Mouse (Mus musculus): Measurements from ENCODE around the gene Spata5. TPM values are rescaled to one million over a fixed set of nuclear protein-coding genes. Genes with fewer than 3 reads are reported as not detected.

The Spata5 gene
- polyA plus RNA-seq, 1 experiment = 6.9 TPM

- peak overlapping the region; percentile 9; the same call in 1 of the 2 replicates for H3K27ac ChIP-seq (replicated peaks; ENCODE audit: low read depth, low read length)
- no peak overlapping the region for H3K4me3 ChIP-seq (ENCODE audit: insufficient read depth, low read depth, low read length)
- H3K4me1 ChIP-seq (ENCODE audit: control insufficient read depth, insufficient read depth, insufficient read length, low read length) = no peaks in the 10 kb centered on the region; the same call in 1 of the 2 replicates
Observed at GRCm38 (mm10) chr3:37401729-37402610, 17.7 kb upstream of the Spata5 start.

GRCm38 (mm10) chr3:37407598-37407997 lies 12.1 kb upstream of the Spata5 start:
- Histone ChIP-seq H3K4me3 (ENCODE audit: insufficient read depth, low read depth, low read length) (no peak overlapping the region), H3K27ac (replicated peaks; ENCODE audit: low read depth, low read length) (no peak overlapping the region)

GRCm38 (mm10) chr3:37413446-37413845 lies 6.2 kb upstream of the Spata5 start:
- Histone ChIP-seq H3K4me1 (ENCODE audit: control insufficient read depth, insufficient read depth, insufficient read length, low read length) (no peaks in the 10 kb centered on the region; the same call in 1 of the 2 replicates), H3K27ac (replicated peaks; ENCODE audit: low read depth, low read length) (no peak overlapping the region), H3K4me3 (ENCODE audit: insufficient read depth, low read depth, low read length) (no peak overlapping the region)

More at GRCm38 (mm10) chr3:37407598-37407997, 12.1 kb upstream of the Spata5 start:
- H3K4me1 ChIP-seq (ENCODE audit: control insufficient read depth, insufficient read depth, insufficient read length, low read length) = no peaks in the 10 kb centered on the region

- H3K4me3 ChIP-seq (ENCODE audit: insufficient read depth, low read depth, low read length) = no peak overlapping the region
- no peak overlapping the region for H3K27ac ChIP-seq (replicated peaks; ENCODE audit: low read depth, low read length)
- no peaks in the 10 kb centered on the region; the same call in 1 of the 2 replicates for H3K4me1 ChIP-seq (ENCODE audit: control insufficient read depth, insufficient read depth, insufficient read length, low read length)
Observed at GRCm38 (mm10) chr3:37414413-37414960, 5.2 kb upstream of the Spata5 start.

- Histone ChIP-seq H3K27ac (replicated peaks; ENCODE audit: low read depth, low read length) (no peak overlapping the region), H3K4me1 (ENCODE audit: control insufficient read depth, insufficient read depth, insufficient read length, low read length) (peaks cover 2% of the 10 kb centered on the region; the same call in 1 of the 2 replicates), H3K4me3 (ENCODE audit: insufficient read depth, low read depth, low read length) (peak overlapping the region; percentile 74; the same call in 1 of the 2 replicates)
Observed at GRCm38 (mm10) chr3:37418341-37418740, 1.4 kb upstream of the Spata5 start.

GRCm38 (mm10) chr3:37418961-37419457 lies 687 bp upstream of the Spata5 start:
- Histone ChIP-seq H3K4me1 (ENCODE audit: control insufficient read depth, insufficient read depth, insufficient read length, low read length) (peaks cover 2% of the 10 kb centered on the region; the same call in 1 of the 2 replicates), H3K4me3 (ENCODE audit: insufficient read depth, low read depth, low read length) (peak overlapping the region; percentile 74), H3K27ac (replicated peaks; ENCODE audit: low read depth, low read length) (peak overlapping the region; percentile 77)

- Histone ChIP-seq H3K4me1 (ENCODE audit: control insufficient read depth, insufficient read depth, insufficient read length, low read length) (peaks cover 2% of the 10 kb centered on the region; the same call in 1 of the 2 replicates), H3K27ac (replicated peaks; ENCODE audit: low read depth, low read length) (peak within 1 kb of the TSS; percentile 82), H3K4me3 (ENCODE audit: insufficient read depth, low read depth, low read length) (peak within 1 kb of the TSS; percentile 95)
Observed at GRCm38 (mm10) chr3:37420072-37420471, 376 bp downstream of the Spata5 start, which contains the start of gene Nudt6. Gene Nudt6, minus strand, starts transcription at chr3:37420211.

- peak overlapping the region; percentile 95 for H3K4me3 ChIP-seq (ENCODE audit: insufficient read depth, low read depth, low read length)
- peak overlapping the region; percentile 69 for H3K27ac ChIP-seq (replicated peaks; ENCODE audit: low read depth, low read length)
- peaks cover 2% of the 10 kb centered on the region; the same call in 1 of the 2 replicates for H3K4me1 ChIP-seq (ENCODE audit: control insufficient read depth, insufficient read depth, insufficient read length, low read length)
Observed at GRCm38 (mm10) chr3:37420641-37421040, 945 bp downstream of the Spata5 start.

GRCm38 (mm10) chr3:37421179-37421578 lies 1.5 kb downstream of the Spata5 start:
- Histone ChIP-seq H3K4me1 (ENCODE audit: control insufficient read depth, insufficient read depth, insufficient read length, low read length) (peaks cover 2% of the 10 kb centered on the region; the same call in 1 of the 2 replicates), H3K4me3 (ENCODE audit: insufficient read depth, low read depth, low read length) (peak overlapping the region; percentile 95), H3K27ac (replicated peaks; ENCODE audit: low read depth, low read length) (no peak overlapping the region)

- no peak overlapping the region for H3K27ac ChIP-seq (replicated peaks; ENCODE audit: low read depth, low read length)
Observed at GRCm38 (mm10) chr3:37426069-37426468, 6.4 kb downstream of the Spata5 start.

GRCm38 (mm10) chr3:37430359-37430758 lies 10.7 kb downstream of the Spata5 start:
- Histone ChIP-seq H3K4me3 (ENCODE audit: insufficient read depth, low read depth, low read length) (no peak overlapping the region), H3K4me1 (ENCODE audit: control insufficient read depth, insufficient read depth, insufficient read length, low read length) (no peaks in the 10 kb centered on the region), H3K27ac (replicated peaks; ENCODE audit: low read depth, low read length) (no peak overlapping the region)

More at GRCm38 (mm10) chr3:37426069-37426468, 6.4 kb downstream of the Spata5 start:
- Histone ChIP-seq H3K4me3 (ENCODE audit: insufficient read depth, low read depth, low read length) (no peak overlapping the region), H3K4me1 (ENCODE audit: control insufficient read depth, insufficient read depth, insufficient read length, low read length) (peaks cover 2% of the 10 kb centered on the region; the same call in 1 of the 2 replicates)

GRCm38 (mm10) chr3:37439770-37440169 lies 20.1 kb downstream of the Spata5 start:
- H3K27ac ChIP-seq (replicated peaks; ENCODE audit: low read depth, low read length) = no peak overlapping the region
- no peaks in the 10 kb centered on the region for H3K4me1 ChIP-seq (ENCODE audit: control insufficient read depth, insufficient read depth, insufficient read length, low read length)
- H3K4me3 ChIP-seq (ENCODE audit: insufficient read depth, low read depth, low read length) = no peak overlapping the region

- no peaks in the 10 kb centered on the region for H3K4me1 ChIP-seq (ENCODE audit: control insufficient read depth, insufficient read depth, insufficient read length, low read length)
- no peak overlapping the region for H3K27ac ChIP-seq (replicated peaks; ENCODE audit: low read depth, low read length)
- H3K4me3 ChIP-seq (ENCODE audit: insufficient read depth, low read depth, low read length) = no peak overlapping the region
Observed at GRCm38 (mm10) chr3:37443409-37443808, 23.7 kb downstream of the Spata5 start.

GRCm38 (mm10) chr3:37455992-37456391 lies 36.3 kb downstream of the Spata5 start:
- Histone ChIP-seq H3K27ac (replicated peaks; ENCODE audit: low read depth, low read length) (no peak overlapping the region), H3K4me3 (ENCODE audit: insufficient read depth, low read depth, low read length) (no peak overlapping the region), H3K4me1 (ENCODE audit: control insufficient read depth, insufficient read depth, insufficient read length, low read length) (no peaks in the 10 kb centered on the region)

GRCm38 (mm10) chr3:37468170-37468569 lies 48.5 kb downstream of the Spata5 start:
- Histone ChIP-seq H3K4me1 (ENCODE audit: control insufficient read depth, insufficient read depth, insufficient read length, low read length) (no peaks in the 10 kb centered on the region), H3K4me3 (ENCODE audit: insufficient read depth, low read depth, low read length) (no peak overlapping the region)

More at GRCm38 (mm10) chr3:37468170-37468569, 48.5 kb downstream of the Spata5 start:
- H3K27ac ChIP-seq (replicated peaks; ENCODE audit: low read depth, low read length) = no peak overlapping the region

Measured in brown adipose tissue, adult 24 weeks (tissue).